Mouse (Mus musculus): ENCODE data around the gene Isyna1. TPM values are rescaled to one million over a fixed set of nuclear protein-coding genes. Genes with fewer than 3 reads are reported as not detected.

Gene Isyna1
- polyA plus RNA-seq, 1 experiment = 7.7 TPM

GRCm38 (mm10) chr8:70615894-70616293 lies 21.7 kb downstream of the Isyna1 start, which contains the start of gene Lrrc25:
Gene Lrrc25 (plus strand): TSS chr8:70616155.
- Histone ChIP-seq H3K4me3 (ENCODE audit: insufficient read depth, low read depth, low read length) (peak within 1 kb of the TSS; percentile 59), H3K27ac (replicated peaks; ENCODE audit: low read depth, low read length) (peak within 1 kb of the TSS; percentile 86), H3K4me1 (ENCODE audit: control insufficient read depth, insufficient read depth, insufficient read length, low read length) (no peaks in the 10 kb centered on the region; the same call in 1 of the 2 replicates)

DNA sequence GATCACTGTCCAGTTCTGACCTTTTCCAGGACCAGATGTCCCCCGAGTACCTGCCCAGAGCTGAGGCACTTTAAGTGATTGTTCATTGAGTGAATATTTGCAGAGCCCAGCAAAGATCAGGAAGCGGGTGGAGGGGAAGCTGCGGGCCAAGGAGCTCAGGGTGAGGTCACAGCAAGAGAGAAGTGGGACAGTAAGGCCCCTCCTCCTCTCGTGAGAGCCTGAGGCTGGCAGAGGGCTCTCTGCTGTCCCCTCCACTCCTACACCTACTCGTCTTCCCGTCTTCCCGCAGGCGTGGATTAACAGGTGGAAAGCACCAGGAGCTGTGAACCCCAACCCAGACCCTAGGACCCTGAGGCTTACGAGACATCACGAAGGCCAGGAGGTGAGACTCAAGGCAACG lies 22.5 kb downstream of the Isyna1 start:
- H3K4me3 ChIP-seq (ENCODE audit: insufficient read depth, low read depth, low read length) = peak overlapping the region; percentile 59
- peak overlapping the region; percentile 86 for H3K27ac ChIP-seq (replicated peaks; ENCODE audit: low read depth, low read length)
- no peaks in the 10 kb centered on the region for H3K4me1 ChIP-seq (ENCODE audit: control insufficient read depth, insufficient read depth, insufficient read length, low read length)

DNA sequence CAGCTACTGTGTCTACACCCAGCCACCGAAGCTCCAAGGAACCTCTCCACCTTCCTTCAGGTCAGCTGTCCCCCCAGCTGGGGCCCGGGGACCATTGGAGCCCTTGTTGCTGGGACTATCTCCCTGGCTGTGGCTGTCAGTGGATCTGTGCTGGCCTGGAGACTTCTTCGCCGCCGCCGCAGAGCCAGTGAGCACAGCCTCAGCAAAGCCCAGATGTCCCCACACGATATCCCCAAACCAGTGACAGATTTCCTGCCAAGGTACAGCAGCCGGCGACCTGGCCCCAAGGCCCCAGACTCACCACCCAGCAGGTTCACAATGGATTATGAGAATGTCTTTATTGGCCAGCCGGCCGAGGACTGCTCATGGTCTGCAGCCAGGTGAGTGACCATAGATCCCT lies 23.8 kb downstream of the Isyna1 start:
- peak overlapping the region; percentile 59 for H3K4me3 ChIP-seq (ENCODE audit: insufficient read depth, low read depth, low read length)
- H3K4me1 ChIP-seq (ENCODE audit: control insufficient read depth, insufficient read depth, insufficient read length, low read length) = no peaks in the 10 kb centered on the region
- peak overlapping the region; percentile 86 for H3K27ac ChIP-seq (replicated peaks; ENCODE audit: low read depth, low read length)

DNA sequence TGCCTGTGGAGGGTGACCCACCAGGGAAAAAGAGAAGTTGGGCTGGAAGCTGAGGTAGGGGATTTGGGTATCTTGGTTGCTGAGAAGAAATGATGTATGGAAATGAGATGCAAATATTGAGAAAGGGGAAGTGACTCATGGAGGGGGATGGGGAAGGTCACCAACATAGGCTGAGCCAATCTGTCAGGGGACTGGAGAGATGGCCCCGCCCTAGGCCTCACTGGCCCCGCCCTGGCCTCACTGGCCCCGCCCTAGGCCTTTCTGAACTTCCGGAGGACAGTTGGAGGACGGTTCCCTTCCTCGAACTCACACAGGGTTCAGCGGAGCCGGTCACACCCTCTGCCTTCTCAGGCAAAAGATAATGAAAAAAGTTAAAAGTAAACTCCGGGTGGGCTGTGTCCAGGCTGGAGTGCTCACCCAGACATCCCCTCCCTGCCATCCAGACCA lies 24.7 kb downstream of the Isyna1 start:
- Histone ChIP-seq H3K27ac (replicated peaks; ENCODE audit: low read depth, low read length) (no peak overlapping the region), H3K4me1 (ENCODE audit: control insufficient read depth, insufficient read depth, insufficient read length, low read length) (no peaks in the 10 kb centered on the region), H3K4me3 (ENCODE audit: insufficient read depth, low read depth, low read length) (no peak overlapping the region; the same call in 1 of the 2 replicates)

- Histone ChIP-seq H3K4me1 (ENCODE audit: control insufficient read depth, insufficient read depth, insufficient read length, low read length) (no peaks in the 10 kb centered on the region), H3K27ac (replicated peaks; ENCODE audit: low read depth, low read length) (no peak overlapping the region), H3K4me3 (ENCODE audit: insufficient read depth, low read depth, low read length) (no peak overlapping the region)
These were observed 28.0 kb downstream of the Isyna1 start for GRCm38 (mm10) chr8:70622220-70622619.

GRCm38 (mm10) chr8:70625104-70625503 lies 30.9 kb downstream of the Isyna1 start:
- Histone ChIP-seq H3K27ac (replicated peaks; ENCODE audit: low read depth, low read length) (no peak overlapping the region), H3K4me3 (ENCODE audit: insufficient read depth, low read depth, low read length) (no peak overlapping the region), H3K4me1 (ENCODE audit: control insufficient read depth, insufficient read depth, insufficient read length, low read length) (no peaks in the 10 kb centered on the region)

DNA sequence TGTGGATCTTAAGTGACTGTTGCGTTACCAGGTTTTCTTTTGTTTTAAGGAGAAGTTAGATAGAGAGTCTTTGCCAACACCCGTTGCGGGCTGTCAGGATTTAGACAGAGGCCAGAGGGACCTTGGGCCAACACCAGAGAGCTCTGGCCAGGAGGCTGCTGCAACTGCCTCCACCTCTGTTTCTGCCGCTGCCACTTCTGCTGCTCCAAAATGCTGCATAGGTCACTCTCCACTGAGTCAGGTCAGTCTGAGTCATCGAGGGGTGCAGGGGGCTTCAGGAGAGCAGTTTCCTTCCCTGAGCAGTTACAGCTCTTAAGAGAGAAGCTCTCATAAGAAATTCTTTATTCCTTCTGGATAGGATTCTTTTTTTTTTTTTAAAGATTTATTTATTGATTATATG lies 32.9 kb downstream of the Isyna1 start:
- Histone ChIP-seq H3K27ac (replicated peaks; ENCODE audit: low read depth, low read length) (no peak overlapping the region), H3K4me1 (ENCODE audit: control insufficient read depth, insufficient read depth, insufficient read length, low read length) (peaks cover 5% of the 10 kb centered on the region)

GRCm38 (mm10) chr8:70628986-70629490 lies 34.9 kb downstream of the Isyna1 start:
- H3K27ac ChIP-seq (replicated peaks; ENCODE audit: low read depth, low read length) = no peak overlapping the region
- H3K4me3 ChIP-seq (ENCODE audit: insufficient read depth, low read depth, low read length) = no peak overlapping the region
- H3K4me1 ChIP-seq (ENCODE audit: control insufficient read depth, insufficient read depth, insufficient read length, low read length) = peaks cover 8% of the 10 kb centered on the region

More for the DNA sequence above, 32.9 kb downstream of the Isyna1 start:
- no peak overlapping the region for H3K4me3 ChIP-seq (ENCODE audit: insufficient read depth, low read depth, low read length)

DNA sequence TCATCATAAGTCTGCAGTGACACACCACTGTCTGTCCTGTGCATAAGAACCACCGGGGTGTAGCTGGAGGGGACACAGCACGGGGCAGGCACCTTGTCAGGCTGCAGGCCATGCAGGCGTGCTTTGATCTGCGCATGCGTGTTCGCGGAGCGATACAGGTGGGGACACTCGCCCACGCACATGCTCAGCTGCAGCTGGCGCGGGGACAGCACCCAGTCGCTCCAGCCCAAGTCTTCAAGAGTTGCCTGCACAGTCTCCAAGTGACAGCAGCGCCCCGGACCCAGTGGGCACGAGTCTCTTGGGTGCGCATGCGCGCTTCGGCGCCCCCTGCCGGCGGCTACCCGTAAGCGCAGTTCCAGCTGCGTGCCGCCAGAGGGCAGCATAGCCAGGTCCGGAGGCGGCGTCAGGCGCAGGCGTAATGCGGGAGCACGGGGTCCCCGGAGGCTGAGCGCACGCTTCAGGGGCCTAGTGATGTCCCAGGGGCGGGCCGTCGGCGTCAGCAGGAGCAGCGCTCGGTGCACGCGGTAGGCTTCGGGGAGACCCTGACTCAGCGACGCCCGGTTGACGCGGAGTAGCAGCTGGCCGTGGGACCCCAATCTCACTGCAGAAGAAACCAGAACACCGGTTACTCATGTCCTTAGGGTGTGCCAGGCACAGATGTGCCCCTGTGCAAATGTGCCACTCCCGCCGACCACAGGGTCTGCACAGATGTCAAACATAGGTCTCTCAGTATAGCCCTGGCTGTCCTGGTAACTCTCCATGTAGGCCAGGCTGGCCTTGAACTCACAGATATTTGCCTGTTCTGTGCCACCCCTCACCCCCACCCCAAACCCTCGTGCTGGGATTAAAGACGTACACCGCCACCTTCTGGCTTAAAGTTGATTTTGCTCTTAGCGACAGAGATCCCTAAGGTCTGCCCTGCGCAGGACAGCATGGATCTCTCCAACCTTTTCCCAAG lies 35.7 kb downstream of the Isyna1 start:
- H3K4me3 ChIP-seq (ENCODE audit: insufficient read depth, low read depth, low read length) = peak overlapping the region; percentile 65
- H3K4me1 ChIP-seq (ENCODE audit: control insufficient read depth, insufficient read depth, insufficient read length, low read length) = peaks cover 15% of the 10 kb centered on the region
- peak overlapping the region; percentile 84 for H3K27ac ChIP-seq (replicated peaks; ENCODE audit: low read depth, low read length)

GRCm38 (mm10) chr8:70630532-70631381 lies 36.6 kb downstream of the Isyna1 start:
- H3K4me3 ChIP-seq (ENCODE audit: insufficient read depth, low read depth, low read length) = peak overlapping the region; percentile 65
- peaks cover 24% of the 10 kb centered on the region for H3K4me1 ChIP-seq (ENCODE audit: control insufficient read depth, insufficient read depth, insufficient read length, low read length)
- H3K27ac ChIP-seq (replicated peaks; ENCODE audit: low read depth, low read length) = peak overlapping the region; percentile 84

DNA sequence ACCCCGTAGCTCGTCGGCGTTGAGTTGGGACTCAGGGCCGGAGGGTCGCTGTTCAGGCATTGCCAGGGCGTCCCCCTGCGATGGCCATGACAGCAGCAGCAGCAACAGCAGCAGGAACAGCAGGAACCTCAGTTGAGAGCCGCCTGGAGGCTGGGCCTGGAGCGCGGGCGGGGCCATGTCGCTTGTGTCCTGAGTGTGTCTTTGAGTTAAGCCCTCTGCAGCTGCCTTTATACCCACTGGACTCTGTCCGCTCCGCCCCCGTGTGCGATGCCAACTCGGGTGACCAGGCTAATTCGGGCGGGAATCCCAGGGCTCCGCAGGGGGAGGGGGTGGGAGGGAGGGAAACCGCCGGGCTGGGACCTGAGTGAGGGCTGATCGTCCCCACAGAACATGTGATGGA lies 37.3 kb downstream of the Isyna1 start:
- H3K4me1 ChIP-seq (ENCODE audit: control insufficient read depth, insufficient read depth, insufficient read length, low read length) = peaks cover 24% of the 10 kb centered on the region
- H3K27ac ChIP-seq (replicated peaks; ENCODE audit: low read depth, low read length) = peak overlapping the region; percentile 84
- H3K4me3 ChIP-seq (ENCODE audit: insufficient read depth, low read depth, low read length) = peak overlapping the region; percentile 65

DNA sequence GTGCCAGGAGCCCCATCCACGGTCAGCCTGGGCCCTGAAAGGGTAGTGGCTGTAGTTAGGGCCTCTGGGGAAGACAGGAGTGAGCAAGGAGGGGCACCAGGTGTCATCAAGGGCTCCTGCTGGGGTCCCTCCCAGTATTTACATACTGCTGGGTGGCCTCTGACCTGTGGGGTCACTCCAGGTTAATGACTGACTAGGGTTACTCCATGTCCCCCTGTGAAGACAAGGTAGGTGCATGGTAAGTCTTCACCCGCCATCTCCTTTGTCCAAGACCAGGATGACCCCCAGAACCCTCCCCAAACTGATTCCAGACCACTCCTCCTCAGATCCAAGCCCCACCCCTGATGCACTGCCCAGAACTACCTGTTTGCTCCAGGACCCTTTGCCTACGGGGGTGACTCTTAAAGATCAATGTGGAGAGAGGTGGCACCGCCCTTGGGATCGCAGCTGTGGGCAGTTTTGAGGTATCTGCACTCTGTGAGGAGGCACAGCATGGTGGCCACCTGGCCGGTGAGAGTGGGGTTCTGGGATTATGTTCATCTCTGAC lies 38.2 kb downstream of the Isyna1 start, which contains the start of gene Gdf15:
Gene Gdf15, minus strand, starts transcription at position 111 of the 547 bp plus-strand sequence.
- H3K27ac ChIP-seq (replicated peaks; ENCODE audit: low read depth, low read length) = peak within 1 kb of the TSS; percentile 84
- H3K4me3 ChIP-seq (ENCODE audit: insufficient read depth, low read depth, low read length) = peak within 1 kb of the TSS; percentile 65
- peaks cover 24% of the 10 kb centered on the region for H3K4me1 ChIP-seq (ENCODE audit: control insufficient read depth, insufficient read depth, insufficient read length, low read length)

GRCm38 (mm10) chr8:70634066-70634465 lies 39.9 kb downstream of the Isyna1 start:
- Histone ChIP-seq H3K4me3 (ENCODE audit: insufficient read depth, low read depth, low read length) (no peak overlapping the region), H3K27ac (replicated peaks; ENCODE audit: low read depth, low read length) (peak overlapping the region; percentile 84), H3K4me1 (ENCODE audit: control insufficient read depth, insufficient read depth, insufficient read length, low read length) (peaks cover 24% of the 10 kb centered on the region)

- peaks cover 24% of the 10 kb centered on the region for H3K4me1 ChIP-seq (ENCODE audit: control insufficient read depth, insufficient read depth, insufficient read length, low read length)
- no peak overlapping the region for H3K4me3 ChIP-seq (ENCODE audit: insufficient read depth, low read depth, low read length)
- peak overlapping the region; percentile 84 for H3K27ac ChIP-seq (replicated peaks; ENCODE audit: low read depth, low read length)
These were observed 41.4 kb downstream of the Isyna1 start for GRCm38 (mm10) chr8:70635527-70635926.
